Mouse (Mus musculus): ENCODE data around the gene Tex13c1. TPM values are rescaled to one million over a fixed set of nuclear protein-coding genes. Genes with fewer than 3 reads are reported as not detected.

Gene Tex13c1
- polyA plus RNA-seq (2012), result not detected in 2 replicates

DNA sequence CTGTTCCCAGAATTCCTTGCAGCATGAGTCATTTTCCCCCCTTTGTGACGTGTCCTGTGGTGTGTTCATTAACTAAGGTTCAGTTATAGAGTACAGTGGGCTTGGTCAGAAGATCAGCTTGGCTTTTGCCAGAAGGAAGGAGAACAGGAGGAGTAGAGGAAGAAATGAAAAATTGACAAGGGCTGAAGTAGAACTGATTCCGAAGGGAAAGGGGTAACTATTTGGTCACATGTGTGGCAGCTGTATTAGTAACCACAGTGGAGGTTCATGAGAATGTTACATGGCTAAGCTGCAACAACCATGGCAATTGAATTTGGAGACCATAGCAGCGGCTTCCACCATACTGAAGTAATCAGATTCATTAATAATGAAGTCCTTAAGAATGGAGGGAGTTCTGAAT lies at the start of gene Tex13c1:
TSS of gene Tex13c1 (plus strand) at position 301 of the 400 bp plus-strand sequence.
- no peak for TF ChIP-seq GATA1 (IDR thresholded peaks at IDR 0.05; ENCODE audit: low read length)

Other genes with a start within 250 kb of the Tex13c1 start
- gene Tenm1, start 162.0 kb upstream of the Tex13c1 start, polyA plus RNA-seq (2012), result not detected in 2 replicates

Measured in G1E-ER4 (cell line).